Mouse (Mus musculus) spleen, postnatal 14 days (tissue): ENCODE results near the gene Bak1.
A peak's percentile ranks its signal among the peaks of the same experiment; 100 is the strongest.
"Not testable (repeated sequence)": the region's sequence is repeated elsewhere in the genome, so short reads cannot be mapped to it uniquely, and the experiment has no call there.

Source experiments
- DNase-seq, 2 experiments: peaks; one replicate each; pipeline ENCODE4 v3.0.0; 2021 to 2022; ENCODE audit warnings: low spot score in 2 of 2

The Bak1 gene

GRCm38 (mm10) chr17:26979426-26979825 is 49.4 kb downstream of the Bak1 start:
- DNase-seq: peak in 1 of 2 experiments; percentile 46

DNA sequence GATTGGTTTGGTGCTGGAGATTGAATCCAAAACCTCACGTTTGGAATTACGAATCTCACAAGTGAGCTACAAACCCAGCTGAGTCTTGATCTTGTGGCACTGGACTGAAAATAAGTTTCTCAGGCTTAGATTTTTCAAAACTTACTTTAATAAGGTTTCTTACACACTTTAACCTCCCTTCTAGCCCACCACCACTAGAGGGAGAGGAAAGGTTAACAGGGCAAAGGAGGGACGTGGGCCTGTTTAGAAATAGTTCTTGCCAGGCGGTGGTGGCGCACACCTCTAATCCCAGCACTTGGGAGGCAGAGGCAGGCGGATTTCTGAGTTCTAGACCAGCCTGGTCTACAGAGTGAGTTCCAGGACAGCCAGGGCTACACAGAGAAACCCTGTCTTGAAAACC is 51.5 kb downstream of the Bak1 start:
- DNase-seq: not testable (repeated sequence)

- DNase-seq: no peak
Measured at GRCm38 (mm10) chr17:26975415-26975814, 53.4 kb downstream of the Bak1 start.

DNA sequence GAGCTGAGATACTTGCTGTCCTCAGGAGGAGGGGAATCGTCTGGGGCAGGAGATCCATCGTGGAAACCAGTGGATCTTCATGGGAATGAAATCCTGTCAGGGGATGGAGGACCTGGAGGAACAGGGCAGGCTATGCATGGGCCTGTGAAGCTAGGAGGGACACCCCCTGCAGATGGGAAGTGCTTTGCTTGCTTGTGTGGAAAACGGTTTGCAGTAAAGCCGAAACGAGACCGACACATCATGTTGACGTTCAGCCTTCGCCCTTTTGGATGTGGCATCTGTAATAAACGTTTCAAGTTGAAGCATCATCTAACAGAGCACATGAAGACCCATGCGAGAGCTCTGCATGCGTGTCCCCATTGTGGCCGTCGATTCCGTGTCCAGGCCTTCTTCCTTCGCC is 54.3 kb downstream of the Bak1 start:
- DNase-seq: no peak

DNA sequence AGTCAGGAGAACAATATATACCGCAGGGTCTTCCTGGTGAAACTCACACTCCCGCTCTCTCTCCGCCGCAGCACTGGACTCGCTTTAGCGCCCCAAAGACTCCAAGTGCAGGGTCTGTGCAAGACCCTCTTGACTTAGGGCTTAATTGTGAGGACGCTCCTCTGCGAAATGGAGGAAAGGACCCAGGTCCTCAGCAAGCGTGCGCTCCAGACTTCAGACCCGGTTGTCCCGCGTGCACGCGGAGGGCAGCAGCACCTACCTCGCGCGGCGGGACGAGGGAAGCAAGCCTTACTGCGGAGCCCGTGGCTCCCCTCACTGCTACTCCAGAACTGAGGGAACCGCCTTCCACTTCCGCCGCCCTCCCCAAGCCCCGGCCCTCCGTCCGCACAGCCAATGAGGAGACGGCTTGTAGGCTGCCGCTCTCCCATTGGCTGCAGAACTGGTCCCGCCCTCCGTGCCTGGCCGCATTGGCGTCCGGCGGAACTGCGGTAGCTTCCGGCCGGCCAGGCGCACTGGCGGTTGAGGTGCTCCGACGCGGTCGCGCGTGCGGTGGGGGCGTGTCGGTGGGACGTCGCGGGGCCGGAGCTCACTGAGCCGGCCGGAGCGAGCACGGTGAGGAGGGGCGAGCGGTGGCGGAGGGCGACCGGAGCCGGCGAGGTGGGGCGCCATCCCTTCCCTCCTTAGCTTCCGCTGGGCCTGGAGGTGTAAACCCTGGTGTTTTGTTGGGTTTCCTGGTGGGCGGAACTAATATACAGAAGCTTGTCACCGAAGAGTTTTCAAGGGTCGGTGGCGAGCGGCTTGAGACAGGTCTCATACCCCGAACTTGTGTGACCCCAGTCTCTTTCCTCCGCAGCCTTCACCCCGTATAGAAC is 55.9 kb downstream of the Bak1 start, which contains the start of gene Zbtb9:
Gene Zbtb9, plus strand, starts transcription at position 465 of the 872 bp plus-strand sequence.
- DNase-seq: peak; percentile 92 to 94

DNA sequence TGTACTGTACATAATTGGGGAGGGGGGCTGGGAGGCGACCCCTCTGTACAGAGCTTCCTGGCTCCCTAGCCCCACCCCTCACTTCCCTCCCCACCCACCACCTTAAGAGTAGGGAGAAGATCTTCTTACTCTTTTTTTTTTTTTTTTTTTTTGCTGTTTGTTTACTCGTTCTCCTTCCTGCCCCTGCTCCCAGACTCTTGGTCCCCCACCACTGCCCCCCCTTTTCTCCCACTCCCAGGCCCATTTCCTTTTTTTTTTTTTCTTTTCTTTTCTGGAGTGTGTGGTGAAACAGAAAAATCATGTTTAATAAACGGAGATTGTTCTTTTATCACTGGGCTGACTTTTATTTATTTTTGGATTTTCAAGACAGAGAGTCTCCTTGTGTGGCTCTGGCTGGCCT is 56.7 kb downstream of the Bak1 start:
- DNase-seq: no peak

DNA sequence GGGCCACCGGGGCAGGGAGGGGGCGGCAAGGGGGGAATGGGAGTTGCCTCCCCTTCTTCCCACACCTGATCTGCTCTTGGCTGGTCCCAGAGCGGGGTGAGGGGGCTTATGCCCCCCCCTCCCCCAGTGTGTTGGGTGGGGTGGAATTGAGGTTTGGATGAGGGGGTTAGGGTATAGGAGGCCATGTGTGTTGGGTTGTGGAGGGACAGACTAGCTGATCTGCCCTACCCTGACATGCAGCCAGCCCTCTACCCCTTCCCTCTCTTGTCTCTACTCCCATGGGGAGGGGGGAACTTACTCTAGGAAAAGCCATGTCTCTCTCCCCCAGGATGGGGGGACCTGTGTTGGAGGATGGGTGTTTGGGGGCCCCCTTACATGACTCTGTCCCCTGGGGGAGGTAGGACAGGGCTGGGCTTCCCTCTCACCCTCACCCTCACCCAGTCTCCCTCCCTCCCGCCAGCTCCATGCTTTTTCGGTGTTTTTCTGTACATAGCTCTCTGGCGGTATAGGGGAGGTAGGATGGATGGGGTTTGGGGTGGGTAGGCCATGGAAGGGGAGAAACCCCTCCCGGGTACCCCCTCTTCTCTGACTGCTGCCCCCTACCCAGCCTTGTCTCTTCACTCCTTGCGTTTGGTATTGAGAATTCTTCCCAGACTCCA is 57.4 kb downstream of the Bak1 start:
- DNase-seq: no peak

DNA sequence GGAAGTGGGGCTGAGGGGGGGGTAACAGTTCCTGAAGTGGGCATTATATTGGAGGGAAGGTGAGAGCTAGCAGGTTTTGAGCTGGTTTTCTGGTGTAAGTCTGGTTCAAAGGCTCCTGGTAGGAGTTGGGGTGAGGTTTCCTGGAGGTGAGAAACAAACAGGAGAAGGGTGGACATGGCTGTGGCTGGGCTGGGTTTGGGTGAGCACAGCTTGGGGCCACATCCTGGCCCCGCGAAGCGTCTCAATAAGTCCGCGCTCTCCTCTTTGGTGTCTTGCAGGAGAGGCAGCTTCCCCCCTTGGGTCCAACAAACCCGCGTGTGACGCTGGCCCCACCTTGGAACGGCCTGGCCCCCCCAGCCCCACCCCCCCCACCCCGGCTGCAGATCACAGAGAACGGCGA is 58.6 kb downstream of the Bak1 start:
- DNase-seq: no peak
